Mouse (Mus musculus) erythroid progenitor cell, adult 5-6 weeks (primary cell): ENCODE data around the gene Gbp4. TPM values are rescaled to one million over a fixed set of nuclear protein-coding genes. Genes with fewer than 3 reads are reported as not detected.

Experiments used
- total RNA-seq, 2 experiments: library from RNA; stranded (forward) in 1 of 2; stranded (reverse) in 1 of 2; fragments of 150-400 nt in 1 of 2; fragments of 186-747, 209-891 nt in 1 of 2; gene quantifications; 2 replicates each; pipeline versions ENCODE4 v1.2.3 to v1.2.4; 2015 to 2017; ENCODE audit warnings: low replicate concordance in 2 of 2

The Gbp4 gene
- total RNA-seq, 2 experiments from 2014 or later: 0.30 to 10.5 TPM

Other genes starting within 250 kb of the Gbp4 start
- gene Abcg3, start 156.9 kb downstream of the Gbp4 start, total RNA-seq (2015; ENCODE audit: low replicate concordance): 5.4 and 10.1 TPM in 2 replicates
- gene Abcg3, start 156.9 kb downstream of the Gbp4 start, total RNA-seq (2017; ENCODE audit: low replicate concordance): 6.0 and 10.5 TPM in 2 replicates
- gene Gbp9, start within 50 bp of the Gbp4 start, total RNA-seq (2015; ENCODE audit: low replicate concordance): 1.7 and 6.8 TPM in 2 replicates
- gene Gbp9, start within 50 bp of the Gbp4 start, total RNA-seq (2017; ENCODE audit: low replicate concordance): 2.3 and 3.1 TPM in 2 replicates
- gene Gbp8, start within 50 bp of the Gbp4 start, total RNA-seq (2015; ENCODE audit: low replicate concordance): 2.9 and 5.9 TPM in 2 replicates
- 5.4 and 6.5 TPM in 2 replicates for gene Gbp8, start within 50 bp of the Gbp4 start, total RNA-seq (2017; ENCODE audit: low replicate concordance)
- gene Gbp10, start 99.9 kb upstream of the Gbp4 start, total RNA-seq (2015; ENCODE audit: low replicate concordance): 0.36 TPM in 1 of 2 replicates, not detected in the other
- 1.9 TPM in 1 of 2 replicates, not detected in the other for gene Gbp10, start 99.9 kb upstream of the Gbp4 start, total RNA-seq (2017; ENCODE audit: low replicate concordance)
- gene Gm43302, start 154.1 kb upstream of the Gbp4 start, total RNA-seq (2015; ENCODE audit: low replicate concordance): not detected in 2 replicates
- gene Gm43302, start 154.1 kb upstream of the Gbp4 start, total RNA-seq (2017; ENCODE audit: low replicate concordance): 0.26 TPM in 1 of 2 replicates, not detected in the other
- 1.7 and 2.5 TPM in 2 replicates for gene Gbp6, start 154.1 kb upstream of the Gbp4 start, total RNA-seq (2015; ENCODE audit: low replicate concordance)
- gene Gbp6, start 154.1 kb upstream of the Gbp4 start, total RNA-seq (2017; ENCODE audit: low replicate concordance): 4.1 TPM in 1 of 2 replicates, not detected in the other